ENCODE assay signal across 15 mouse cellular contexts in genomic region chr4:148711323-148711722, GRCm38 (mm10).
DNase-seq lines count a peak whose midpoint lies in the region; ATAC-seq and TF ChIP-seq lines count a peak whose summit lies in the region.
"Had no signal": no experiment of that assay in that cellular context is flagged by ENCODE, and none has a peak within 500 bp of the region (broad histone marks: within the 10 kb centered on the region; RNA-seq: fewer than 3 reads in every experiment).

No protein-coding gene starts in this region.

- 10% methylated on average over 10 of the region's 10 CpGs for WGBS in lung, embryonic 14.5 days
- 6% methylated on average over 10 of the region's 10 CpGs for WGBS in embryonic facial prominence, embryonic 10.5 days
- WGBS in hindbrain, embryonic 15.5 days, result 5% methylated on average over 10 of the region's 10 CpGs

- TF ChIP-seq CTCF in lung, embryonic 14.5 days (IDR thresholded peaks at IDR 0.05; ENCODE audit: low read depth), result no peak

- no peak overlapping the region for H3K4me2 ChIP-seq in lung, embryonic 14.5 days
- H3K4me2 ChIP-seq in hindbrain, embryonic 15.5 days, result 0 out of 2 replicates have a peak overlapping the region, but pooled peaks have one; percentile 3
- H3K4me2 ChIP-seq: limb, embryonic 12.5 days had no signal

- no peaks in the 10 kb centered on the region for H3K36me3 ChIP-seq in lung, embryonic 14.5 days (ENCODE audit: insufficient read depth)
- H3K36me3 ChIP-seq in embryonic facial prominence, embryonic 10.5 days (replicated peaks), result no peaks in the 10 kb centered on the region
- no peaks in the 10 kb centered on the region for H3K36me3 ChIP-seq in hindbrain, embryonic 15.5 days
- H3K36me3 ChIP-seq: limb, embryonic 12.5 days had no signal

- H3K9ac ChIP-seq in lung, embryonic 14.5 days, result no peak overlapping the region
- no peak overlapping the region for H3K9ac ChIP-seq in hindbrain, embryonic 15.5 days
- H3K9ac ChIP-seq: limb, embryonic 12.5 days had no signal

- no peaks in the 10 kb centered on the region for H3K9me3 ChIP-seq in lung, embryonic 14.5 days (ENCODE audit: low read depth, low read length)
- H3K9me3 ChIP-seq in embryonic facial prominence, embryonic 10.5 days, result no peaks in the 10 kb centered on the region
- no peaks in the 10 kb centered on the region for H3K9me3 ChIP-seq in hindbrain, embryonic 15.5 days
- H3K9me3 ChIP-seq: limb, embryonic 12.5 days had no signal

- H3K27me3 ChIP-seq in lung, embryonic 14.5 days (ENCODE audit: insufficient read depth, low read length), result no peaks in the 10 kb centered on the region
- H3K27me3 ChIP-seq in embryonic facial prominence, embryonic 10.5 days (replicated peaks; ENCODE audit: low read depth, poor library complexity, severe bottlenecking), result peaks cover 82% of the 10 kb centered on the region
- 0 out of 2 replicates have a peak, but pooled peaks cover 6% of the 10 kb centered on the region for H3K27me3 ChIP-seq in hindbrain, embryonic 15.5 days

- ATAC-seq in lung, embryonic 14.5 days (ENCODE audit: insufficient read depth), result no peak
- no peak for ATAC-seq in hindbrain, embryonic 15.5 days (ENCODE audit: low FRiP score, low read depth)
- ATAC-seq in CD4-positive, CD25-positive, alpha-beta regulatory T cell, adult 4 months, result no peak
- ATAC-seq: lung, postnatal 0 days had no signal

- no peaks in the 10 kb centered on the region; the same call in 1 of the 2 replicates for H3K4me1 ChIP-seq in lung, embryonic 14.5 days (ENCODE audit: insufficient read depth)
- peaks cover 76% of the 10 kb centered on the region for H3K4me1 ChIP-seq in embryonic facial prominence, embryonic 10.5 days
- peaks cover 22% of the 10 kb centered on the region for H3K4me1 ChIP-seq in hindbrain, embryonic 15.5 days (replicated peaks)

- DNase-seq in lung, embryonic 14.5 days, result peak; percentile 42
- DNase-seq in lung, postnatal 25 days (ENCODE audit: low spot score), result no peak
- peak; percentile 34 for DNase-seq in embryonic facial prominence, embryonic 10.5 days (ENCODE audit: low spot score)
- DNase-seq in retina, embryonic 14.5 days (ENCODE audit: low spot score), result peak; percentile 48
- DNase-seq in natural killer cell, adult 2 months (ENCODE audit: low spot score in 2 of 2), result no peak
- no peak for DNase-seq in left cerebral cortex, postnatal 25 days (ENCODE audit: low spot score in 2 of 2)
- DNase-seq: cerebellum, adult 9-11 months; heart, adult 2 months; kidney, postnatal 10 days; spleen, adult 18-20 months; thymus, postnatal 25 days had no signal

- H3K4me3 ChIP-seq in lung, embryonic 14.5 days (ENCODE audit: low read depth, low read length), result no peak overlapping the region
- no peak overlapping the region for H3K4me3 ChIP-seq in embryonic facial prominence, embryonic 10.5 days
- H3K4me3 ChIP-seq in hindbrain, embryonic 15.5 days, result no peak overlapping the region
- H3K4me3 ChIP-seq: heart, adult 2 months; limb, embryonic 12.5 days had no signal

- H3K27ac ChIP-seq in lung, embryonic 14.5 days (ENCODE audit: low read depth), result no peak overlapping the region
- peak overlapping the region; percentile 42; the same call in 1 of the 2 replicates for H3K27ac ChIP-seq in embryonic facial prominence, embryonic 10.5 days (replicated peaks)
- H3K27ac ChIP-seq in hindbrain, embryonic 15.5 days (replicated peaks), result no peak overlapping the region
- H3K27ac ChIP-seq: heart, adult 2 months; limb, embryonic 12.5 days had no signal

- intact Hi-C loops in left cerebral cortex, postnatal 25 days (cut with DNase I), result no loop called here

Comparison
In these comparisons a context has a peak if more than half of its experiments do, and no peak if none do; other contexts are left out.
1. DNase-seq: peak in lung, embryonic 14.5 days (single experiment), embryonic facial prominence, embryonic 10.5 days (single experiment) and retina, embryonic 14.5 days (single experiment); none in lung, postnatal 25 days (single experiment), natural killer cell, adult 2 months (0 of 2) and left cerebral cortex, postnatal 25 days (0 of 2).